Mouse (Mus musculus) CD4-positive helper T cell, adult 2 months (primary cell): ENCODE data around the gene Tenm4.

Experiments used
- DNase-seq: peaks from one replicate; pipeline ENCODE4 v3.0.0-alpha.2; 2012; ENCODE audit warnings: low read depth, missing footprints, low spot score

Tenm4 gene

DNA sequence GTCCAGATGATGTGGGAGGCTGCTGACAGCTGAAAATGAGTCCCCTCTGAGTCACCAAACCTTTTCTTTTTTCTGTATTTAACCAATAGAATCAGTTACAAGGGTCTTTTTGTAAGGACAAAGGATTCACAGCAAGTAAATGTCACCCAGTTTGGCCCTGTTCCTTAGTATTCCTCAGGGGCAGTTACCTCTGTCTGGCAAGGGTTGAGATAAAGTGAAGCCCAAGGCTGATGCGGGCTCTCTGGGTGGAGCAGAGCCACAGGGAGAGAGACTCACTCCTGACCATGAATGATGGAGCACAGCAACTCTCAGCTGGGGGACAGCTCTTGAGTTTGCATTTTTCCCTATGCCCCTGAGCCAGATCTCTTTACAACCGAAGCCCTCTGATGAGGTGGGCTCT is 681.7 kb downstream of the Tenm4 start:
- no peak for DNase-seq

DNA sequence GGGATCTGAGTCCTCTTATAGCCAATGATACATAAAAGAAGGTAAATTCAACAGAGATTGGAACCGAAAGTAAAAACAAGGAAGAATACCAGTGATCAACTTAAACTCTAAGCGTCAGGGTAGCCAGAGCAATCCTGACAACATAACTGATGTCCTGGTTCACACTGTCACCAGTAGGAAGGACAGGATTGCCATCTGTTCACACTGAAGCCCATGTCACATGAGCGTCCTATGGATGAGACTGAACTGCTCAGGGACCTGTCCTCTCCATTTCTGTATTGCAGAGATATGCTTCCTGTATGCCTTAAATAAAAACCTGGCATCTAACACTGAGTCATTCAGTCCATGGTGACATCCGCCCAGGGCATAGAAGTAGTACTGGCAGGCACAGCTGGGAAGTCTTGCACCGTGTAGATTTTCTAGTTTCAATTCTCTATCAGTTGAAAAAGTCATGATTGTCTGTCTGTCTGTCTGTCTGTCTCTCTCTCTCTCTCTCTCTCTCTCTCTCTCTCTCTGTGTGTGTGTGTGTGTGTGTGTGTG is 684.9 kb downstream of the Tenm4 start:
- no peak for DNase-seq

DNA sequence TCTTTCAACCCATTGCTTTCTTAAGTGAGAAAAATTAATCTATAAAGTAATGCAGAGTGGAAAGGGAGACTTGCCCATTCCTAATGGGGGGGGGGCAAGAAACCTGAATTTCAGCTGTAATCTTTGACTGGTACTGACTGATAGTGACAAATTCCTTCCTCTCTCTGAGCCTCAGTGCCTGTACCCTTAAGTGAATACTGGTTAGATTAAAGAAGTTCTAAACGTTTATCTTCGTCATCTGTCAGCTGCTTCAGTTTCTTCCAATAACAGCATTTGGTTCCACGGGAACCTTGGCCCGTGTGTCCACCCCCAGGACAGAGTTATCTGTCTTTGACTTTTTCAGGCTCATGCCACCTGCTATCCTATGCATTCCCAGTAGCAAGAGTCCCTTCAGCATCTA is 685.5 kb downstream of the Tenm4 start:
- no peak for DNase-seq

DNA sequence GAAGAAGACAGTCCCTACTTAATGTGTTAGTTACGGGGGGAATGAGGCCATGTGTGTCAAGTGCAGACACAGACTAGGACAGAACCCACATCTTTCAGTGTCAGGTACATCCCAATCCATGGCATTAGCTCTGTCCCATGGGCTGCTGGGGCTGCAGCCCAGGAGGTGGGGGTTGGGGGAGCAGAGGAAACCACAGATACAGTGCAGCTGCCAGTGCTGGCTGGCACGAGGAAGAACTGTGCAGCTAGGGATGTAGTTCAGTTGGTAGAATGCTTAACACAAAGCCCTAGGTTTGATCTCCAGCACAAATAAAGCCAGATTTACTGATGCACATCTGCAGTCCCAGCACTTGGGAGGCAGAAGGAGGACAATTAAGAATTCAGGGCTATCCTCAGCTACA is 688.0 kb downstream of the Tenm4 start:
- no peak for DNase-seq

DNA sequence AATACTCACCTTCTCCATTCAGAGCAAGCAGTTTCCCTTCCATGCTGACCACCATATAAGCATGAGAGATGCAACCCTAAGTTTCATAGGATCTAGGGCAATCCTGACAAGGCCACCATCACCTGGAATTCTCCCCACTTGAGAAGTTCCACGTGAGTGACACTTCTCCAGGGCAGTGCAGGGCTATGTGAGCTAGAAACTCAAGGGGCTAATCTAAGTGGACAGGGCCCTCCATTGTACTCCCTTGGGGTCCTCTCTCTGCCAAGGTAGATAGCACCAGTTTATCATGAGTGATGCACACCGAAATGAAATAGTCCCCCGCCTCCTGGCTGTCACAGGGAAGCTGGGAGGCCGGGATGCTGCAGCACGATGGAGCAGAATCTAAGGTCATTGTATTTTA is 688.6 kb downstream of the Tenm4 start:
- DNase-seq = no peak

DNA sequence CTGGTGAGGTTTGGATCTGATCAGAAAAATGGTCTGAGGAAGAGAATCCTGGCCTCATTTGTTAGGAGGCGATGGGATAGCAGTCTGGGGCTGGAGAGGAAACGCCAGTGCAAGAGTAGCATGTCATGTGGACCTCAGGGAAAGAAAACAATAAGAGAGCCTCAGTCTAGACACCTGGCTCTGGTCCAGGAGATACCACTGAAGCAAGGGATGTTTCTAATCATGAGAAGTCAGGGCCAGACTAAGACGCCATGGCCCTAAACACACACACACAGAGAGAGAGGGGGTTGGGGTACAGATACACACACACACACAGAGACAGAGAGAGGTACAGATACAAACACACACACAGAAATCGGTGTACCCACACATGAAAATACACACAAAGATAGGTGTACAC is 689.6 kb downstream of the Tenm4 start:
- DNase-seq = no peak

DNA sequence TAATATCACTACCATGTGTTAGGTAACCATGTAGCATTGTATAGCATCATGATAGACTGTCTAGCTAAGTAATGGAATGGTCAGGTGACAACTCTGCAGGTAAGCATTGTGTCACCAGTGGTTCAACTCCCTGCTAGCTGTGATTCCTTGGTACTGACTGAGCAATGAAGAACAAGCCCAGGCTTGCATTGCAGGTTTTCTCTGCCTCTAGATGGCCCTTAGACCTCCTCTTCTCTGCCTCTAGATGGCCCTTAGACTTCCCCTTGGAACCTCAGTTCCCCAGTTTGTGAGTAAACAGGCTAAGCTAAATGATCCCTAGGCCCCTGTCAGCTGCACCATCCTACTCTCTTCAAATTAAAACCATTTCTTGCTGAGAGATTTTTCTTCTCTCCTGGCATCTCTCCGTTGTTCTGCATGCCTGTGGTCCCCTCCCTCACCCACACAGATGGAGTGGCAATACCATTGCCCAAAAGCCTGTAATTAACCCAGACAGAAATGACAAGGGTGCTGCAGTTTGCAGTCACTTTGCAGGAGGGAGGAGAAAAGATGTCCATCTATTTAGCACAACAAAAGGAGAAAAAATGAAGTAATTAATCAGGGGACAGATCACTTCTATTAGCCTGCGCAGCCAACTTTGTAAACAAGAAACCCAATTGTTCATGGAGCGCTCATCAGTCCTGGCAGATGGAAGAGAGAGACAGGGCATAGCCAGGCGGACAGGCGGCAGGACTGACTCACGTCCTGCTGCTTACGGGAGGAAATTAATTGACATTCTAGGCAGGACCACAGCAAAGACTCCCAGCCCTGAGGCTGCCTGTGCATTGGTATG is 694.1 kb downstream of the Tenm4 start:
- DNase-seq = no peak

DNA sequence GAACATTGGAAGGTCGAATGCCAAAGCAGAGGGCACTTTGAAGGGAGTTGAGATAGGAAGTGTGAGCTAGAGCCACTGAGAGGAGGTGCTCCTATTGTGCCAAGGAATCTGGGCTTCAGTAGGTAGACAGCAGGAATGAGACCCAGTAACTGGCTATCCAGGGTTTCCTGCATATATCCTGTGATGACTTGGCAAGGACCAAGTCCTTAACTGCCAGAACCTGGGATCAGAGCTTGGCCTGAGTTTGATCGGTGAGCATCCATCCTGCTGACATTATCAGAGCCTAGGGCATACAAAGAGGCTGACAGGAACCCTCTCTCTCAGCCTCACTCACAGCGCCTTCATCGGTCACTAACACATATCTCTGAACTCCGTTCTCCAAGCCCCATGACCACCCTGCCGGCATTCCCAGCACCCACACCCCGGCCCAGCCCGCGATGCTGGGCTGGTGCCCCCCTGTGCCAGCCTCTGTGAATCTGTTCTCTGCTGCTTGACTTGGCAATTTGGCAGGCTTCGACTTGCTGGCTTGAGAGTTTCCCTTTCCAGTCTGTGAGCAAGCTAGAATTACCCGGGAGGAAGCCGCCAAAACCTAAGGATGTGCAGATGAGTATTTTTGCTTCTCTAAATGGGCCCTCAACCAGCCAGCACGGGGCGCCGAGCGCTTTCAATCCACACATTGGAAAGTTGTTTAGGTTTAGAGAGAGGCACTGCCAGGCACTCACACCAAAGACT is 698.2 kb downstream of the Tenm4 start:
- no peak for DNase-seq

DNA sequence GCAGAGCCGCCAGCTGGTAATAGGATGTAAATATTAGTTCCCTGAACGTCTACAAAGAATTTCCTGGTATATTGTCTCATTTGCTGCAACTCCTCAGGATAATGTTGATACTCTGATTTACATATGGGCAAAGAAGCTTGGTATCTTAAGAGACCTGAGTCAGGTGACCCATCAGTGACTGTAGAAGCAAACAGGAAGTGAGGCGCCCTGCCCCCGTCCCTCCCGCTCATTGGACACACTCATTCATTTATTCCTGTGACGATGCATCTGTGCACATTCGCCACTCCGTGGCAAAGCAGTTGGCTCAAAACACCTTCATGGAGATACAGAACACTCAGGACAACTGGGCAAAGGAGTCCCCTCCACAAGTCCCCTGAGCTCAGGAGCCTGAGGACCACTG is 699.4 kb downstream of the Tenm4 start:
- peak; percentile 11 for DNase-seq

DNA sequence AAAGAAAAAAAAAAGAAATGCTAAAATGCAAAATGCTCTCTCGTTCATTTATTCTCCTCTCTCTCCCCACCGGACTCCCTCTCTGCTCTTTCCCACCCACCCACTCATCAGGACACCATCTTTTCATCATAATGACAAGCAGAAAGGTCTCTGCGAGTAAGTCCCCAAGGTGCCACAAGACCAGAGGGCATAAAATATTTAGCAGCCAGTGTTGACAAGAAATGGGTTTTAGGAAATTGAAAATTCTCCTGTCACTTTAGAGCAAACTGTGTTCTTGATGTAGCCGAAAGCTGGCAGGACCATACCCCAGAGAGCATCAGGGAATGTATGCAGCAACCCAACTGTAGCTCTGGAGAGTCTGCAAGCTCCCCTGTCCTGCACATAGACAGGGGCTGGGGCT is 700.0 kb downstream of the Tenm4 start:
- no peak for DNase-seq

DNA sequence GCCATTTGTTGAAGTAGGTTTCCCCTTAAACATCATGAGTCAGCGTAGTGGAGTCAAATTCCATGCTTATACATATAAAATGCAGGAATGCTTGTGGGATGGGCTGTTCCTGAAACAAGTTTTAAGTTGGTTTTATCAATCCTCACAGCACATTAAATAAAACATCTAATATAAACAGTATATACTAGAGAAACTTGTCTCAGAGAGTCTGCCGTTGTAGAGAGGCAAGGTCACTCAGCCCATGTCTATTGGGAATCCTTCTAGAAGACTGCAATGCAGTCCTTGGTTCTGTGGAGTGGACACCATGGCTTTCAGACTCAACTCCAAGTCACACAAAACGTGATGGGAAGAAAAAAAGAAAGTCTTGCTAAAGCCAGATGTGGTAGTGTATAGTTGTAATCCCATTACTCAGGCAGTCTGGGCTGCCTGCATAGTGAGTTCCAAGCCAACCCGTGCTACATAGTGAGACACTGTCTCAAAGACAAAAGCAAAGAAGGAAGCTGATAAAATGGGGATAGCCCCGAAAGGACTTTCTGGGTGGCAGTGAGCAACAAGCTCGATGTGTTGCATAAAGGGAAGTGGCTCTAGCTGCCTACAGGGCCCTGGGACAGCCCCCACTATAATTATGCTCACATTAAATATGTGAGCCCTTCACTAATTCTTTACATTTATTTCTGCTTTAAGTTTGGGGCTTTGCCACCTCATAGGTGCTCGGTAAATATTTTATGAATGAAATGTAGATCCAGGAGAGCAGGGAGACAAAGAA is 707.6 kb downstream of the Tenm4 start:
- DNase-seq = no peak

DNA sequence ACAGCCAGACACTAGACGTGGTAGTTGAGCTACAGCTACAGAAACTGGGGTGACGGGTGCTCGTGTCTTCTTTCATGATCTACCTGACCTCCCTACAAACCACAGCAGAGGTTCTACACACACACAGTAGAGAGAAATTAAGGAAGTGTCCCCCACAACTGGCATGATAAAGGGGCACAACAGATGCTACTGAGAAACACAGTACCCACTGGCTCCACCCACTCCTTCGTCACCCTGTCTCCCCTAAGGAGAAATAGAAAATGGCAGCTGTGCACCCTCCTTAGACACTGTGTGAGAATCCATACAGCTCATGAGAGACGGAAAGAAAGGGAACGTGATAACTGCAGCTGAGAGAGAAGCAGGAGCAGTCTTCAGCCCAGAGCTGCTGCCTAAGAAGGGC is 708.5 kb downstream of the Tenm4 start:
- no peak for DNase-seq

DNA sequence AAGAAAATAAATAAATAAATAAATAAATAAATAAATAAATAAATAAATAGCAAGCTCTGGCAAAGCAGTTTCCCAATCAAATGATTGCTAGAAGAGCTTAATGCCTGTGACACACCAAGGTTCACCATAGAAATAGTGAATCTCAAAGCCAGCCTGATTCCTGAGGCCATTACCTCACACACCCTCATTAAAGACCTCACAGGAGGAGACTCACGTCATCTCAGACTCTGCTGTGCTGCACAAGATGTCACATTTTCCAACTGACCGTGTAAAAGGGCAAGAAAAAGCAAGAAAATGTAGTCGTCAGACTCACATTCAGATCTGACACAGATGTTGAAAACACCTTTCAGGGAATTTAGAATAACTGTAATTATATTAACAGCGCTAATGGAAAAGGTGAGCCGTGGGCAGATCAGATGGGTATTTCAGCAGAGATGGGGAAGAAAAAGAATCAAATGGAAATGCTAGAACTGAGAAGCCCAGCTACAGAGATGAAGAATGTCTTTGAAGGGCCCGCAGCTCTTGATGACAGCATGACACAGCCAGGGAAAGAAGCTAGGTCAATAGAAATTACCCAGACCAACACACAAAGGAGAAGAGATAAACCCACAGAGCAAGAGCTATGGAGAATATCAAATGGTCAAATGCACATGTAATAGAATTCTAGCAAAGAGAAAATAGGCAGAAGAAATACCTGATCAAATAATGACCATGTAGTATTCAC is 709.3 kb downstream of the Tenm4 start:
- peak; percentile 9 for DNase-seq

DNA sequence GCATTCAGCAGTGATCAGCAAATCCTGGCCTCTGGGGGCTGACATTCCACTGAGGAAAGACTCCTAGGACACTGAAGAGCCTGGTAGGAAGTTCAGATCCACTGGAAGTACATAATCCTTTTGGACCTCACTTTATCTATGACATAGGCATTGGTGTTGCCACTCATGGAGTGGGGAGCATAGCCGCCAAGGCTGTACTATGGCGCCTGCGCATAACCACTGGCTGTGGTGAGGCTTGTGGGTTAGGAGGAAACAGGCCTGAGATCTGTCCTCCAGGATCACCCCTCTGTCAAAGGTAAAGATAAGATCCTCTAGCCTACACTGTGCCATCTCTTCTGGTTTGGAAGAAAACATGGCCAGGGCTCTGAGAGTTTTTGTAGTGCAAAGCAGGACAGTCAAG is 712.3 kb downstream of the Tenm4 start:
- no peak for DNase-seq

DNA sequence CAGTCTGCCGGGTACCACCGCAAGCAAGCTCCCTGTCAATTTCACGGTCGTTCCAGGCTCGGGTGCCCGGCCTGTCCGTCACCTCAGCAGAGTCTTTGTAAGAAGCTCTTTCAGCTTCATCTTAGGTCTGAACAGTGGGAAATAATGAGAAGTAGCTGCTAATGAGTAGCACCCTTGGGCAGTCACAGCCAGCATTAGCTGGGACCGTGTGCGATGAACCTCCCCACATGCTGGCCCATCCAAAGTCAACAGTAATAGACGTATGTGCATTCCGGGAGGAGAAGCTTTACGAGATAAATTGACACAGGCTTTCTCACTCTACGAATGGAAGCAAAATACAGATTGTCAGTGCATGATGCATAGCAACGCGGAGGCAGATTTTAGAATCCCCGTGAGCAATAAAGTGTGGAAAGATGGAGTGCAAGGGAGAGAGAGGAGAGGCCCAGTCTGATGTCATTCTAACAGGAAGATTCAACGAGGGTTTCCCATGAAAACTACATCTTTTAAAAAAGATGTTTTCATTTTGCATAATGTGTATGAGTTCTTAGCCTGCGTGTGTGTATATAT is 716.1 kb downstream of the Tenm4 start:
- DNase-seq = no peak

DNA sequence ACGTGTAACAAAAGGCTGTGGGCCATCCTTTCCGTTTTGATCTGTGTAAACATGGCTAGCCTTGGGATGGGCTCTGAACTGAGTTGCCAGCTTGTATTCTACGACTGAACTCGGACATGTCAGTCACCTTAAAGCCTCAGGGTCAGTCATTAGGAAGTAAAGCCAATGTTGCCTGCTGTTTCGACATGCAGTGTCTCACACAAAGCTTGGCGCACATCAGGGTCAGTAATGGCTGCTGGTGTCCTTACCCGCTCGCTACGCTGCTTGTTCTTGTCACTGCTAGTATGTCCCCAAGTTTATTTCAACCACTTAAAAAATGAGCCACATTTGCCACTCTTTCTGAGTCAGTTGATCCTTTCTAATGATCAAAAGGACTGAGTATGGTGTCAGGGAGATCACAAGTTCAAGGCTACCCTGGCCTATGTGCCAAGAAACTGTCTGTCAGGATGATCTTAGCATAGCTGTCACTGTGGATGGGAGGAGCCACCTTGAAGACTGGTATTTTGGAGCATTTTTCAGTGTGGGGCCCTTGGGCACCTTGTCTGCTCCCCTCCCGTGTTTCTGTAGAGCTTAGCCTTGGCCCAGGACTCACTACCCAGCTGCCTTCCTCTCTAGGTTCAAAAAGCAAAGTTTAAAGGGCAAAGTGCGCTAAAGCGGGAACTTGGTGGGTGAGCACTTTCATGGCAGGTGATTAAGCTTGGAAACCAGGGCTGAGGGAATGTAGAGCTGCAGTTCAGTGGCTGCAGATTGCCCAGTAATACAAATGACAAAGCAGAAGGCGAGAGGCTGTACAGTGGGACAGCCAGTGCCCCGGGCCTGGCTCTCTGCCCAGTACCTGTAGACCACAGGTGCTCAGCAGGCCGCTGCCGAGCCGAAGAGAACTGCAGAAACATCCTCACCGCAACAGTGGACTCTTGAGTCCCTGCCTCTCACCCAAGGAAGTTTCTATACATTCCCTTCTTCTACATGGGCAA is 718.3 kb downstream of the Tenm4 start:
- DNase-seq = no peak

DNA sequence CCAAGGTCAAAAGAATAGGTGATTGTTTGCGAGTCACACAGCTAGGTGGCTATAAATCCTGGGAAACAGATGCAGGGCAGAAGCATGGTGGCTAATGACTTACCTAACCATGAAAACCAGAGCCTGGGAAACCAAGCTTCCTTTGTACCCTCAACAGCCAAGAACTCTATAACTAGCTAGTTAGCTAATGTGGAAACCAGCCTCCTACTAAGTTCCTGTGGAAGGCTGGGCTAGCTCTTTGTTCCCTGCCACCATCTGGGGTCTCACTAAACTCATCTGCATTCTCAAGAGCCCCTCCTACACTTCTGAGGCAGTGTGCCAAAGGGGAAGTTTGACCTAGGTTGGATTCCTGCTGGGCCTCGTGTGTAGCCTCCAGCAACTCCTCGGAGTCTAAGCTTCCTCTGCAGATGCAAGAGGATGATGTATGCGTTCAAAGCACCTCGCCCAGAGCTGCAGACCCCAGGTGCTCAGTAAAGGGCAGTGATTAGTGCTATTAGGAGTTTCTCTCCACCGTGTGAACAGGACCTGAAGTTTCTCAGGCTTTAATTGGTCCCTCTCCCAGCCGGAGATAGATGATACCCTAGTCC is 719.1 kb downstream of the Tenm4 start:
- no peak for DNase-seq

DNA sequence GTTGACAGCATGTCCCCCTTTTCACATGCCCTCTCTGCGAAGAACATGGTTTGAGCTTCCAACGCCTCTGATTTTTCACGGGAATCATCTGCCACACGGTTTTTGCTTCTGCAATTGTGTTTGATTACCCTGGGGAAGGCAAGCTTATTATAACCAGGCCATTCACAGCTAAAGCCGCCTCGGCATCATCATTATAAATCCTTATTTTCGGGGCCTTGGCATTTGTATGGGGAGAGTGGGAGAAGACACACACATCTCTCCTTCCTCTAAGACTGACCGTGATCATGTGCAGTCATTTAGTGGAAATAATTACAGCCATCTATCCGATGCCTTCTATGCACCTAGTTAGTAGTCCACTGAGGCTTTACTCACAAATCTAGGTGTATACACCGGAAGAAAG is 719.9 kb downstream of the Tenm4 start:
- DNase-seq = no peak

DNA sequence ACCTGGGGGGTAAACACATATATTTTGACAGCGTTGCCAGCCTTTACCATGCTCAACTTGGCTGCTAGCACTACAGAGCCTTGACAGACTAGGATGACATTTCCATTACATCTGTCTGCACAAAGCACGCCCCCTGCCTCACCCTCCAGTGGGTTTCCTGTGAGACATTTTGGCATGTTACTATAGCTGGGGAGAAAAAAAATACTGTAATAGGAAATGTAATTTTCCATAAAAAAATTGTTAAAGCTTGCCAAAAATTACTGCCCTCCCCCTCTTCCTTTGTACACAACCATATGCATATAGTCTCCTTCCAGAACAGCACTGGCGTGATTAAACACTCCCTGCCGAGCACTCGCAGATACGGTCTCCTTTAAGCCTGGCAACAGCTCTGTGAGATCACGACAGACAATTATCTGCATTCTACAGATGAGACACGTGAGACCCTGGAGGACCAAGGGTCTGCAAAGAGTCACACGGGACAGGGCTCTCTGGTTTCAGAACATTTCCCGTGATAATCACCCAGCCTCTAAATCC is 728.1 kb downstream of the Tenm4 start:
- no peak for DNase-seq
